Mouse (Mus musculus) brain, embryonic 14.5 days (tissue): ENCODE data around the gene Arhgap17. TPM values are rescaled to one million over a fixed set of nuclear protein-coding genes. Genes with fewer than 3 reads are reported as not detected.

Experiments
- DNase-seq: peaks from one replicate; pipeline ENCODE4 v3.0.0-alpha.2; 2011; ENCODE audit warnings: low read depth
- CTCF ChIP-seq: fragments of 200-500 bp; IDR thresholded peaks from 2 replicates; pipeline ENCODE4 v1.5.1; 2012; ENCODE audit warnings: inconsistent platforms, mild to moderate bottlenecking, moderate library complexity, borderline replicate concordance; ENCODE audit not compliant: insufficient read depth, insufficient read length; ENCODE audit errors: extremely low read depth
- POLR2A ChIP-seq: fragments of 200-500 bp; IDR thresholded peaks from 2 replicates; pipeline ENCODE4 v1.6.1; 2012; ENCODE audit warnings: mild to moderate bottlenecking, inconsistent platforms, borderline replicate concordance; ENCODE audit not compliant: poor library complexity, insufficient read depth, insufficient read length, severe bottlenecking; ENCODE audit errors: extremely low read depth
- polyA plus RNA-seq: library from polyadenylated mRNA; depleted of rRNA; stranded (reverse); fragments of >200 nt; gene quantifications from 2 replicates; pipeline ENCODE4 v1.2.3, GENCODE M21; 2012

Arhgap17 gene
- polyA plus RNA-seq, 1 experiment = 24.4 TPM

DNA sequence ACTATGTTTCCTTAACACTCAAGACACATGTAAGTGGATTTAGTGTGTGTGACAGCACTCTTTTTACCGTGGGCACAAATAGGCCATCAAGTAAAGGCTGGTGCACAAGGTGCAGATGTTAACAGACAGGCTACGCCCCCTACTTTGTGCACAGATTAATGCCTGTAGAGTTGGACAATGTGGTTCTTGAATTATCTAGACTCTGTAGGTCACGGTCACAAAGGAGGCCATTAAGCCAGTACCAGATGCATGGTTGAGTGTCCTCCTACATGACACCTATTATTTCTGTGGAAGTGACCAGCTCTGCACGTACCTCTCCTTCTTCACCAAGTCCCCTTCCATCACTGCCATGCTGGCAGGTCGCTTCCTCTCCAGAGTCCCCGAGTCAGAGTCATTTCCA, 73.6 kb downstream of the Arhgap17 start:
- no peak for TF ChIP-seq CTCF
- no peak for TF ChIP-seq POLR2A
- no peak for DNase-seq

DNA sequence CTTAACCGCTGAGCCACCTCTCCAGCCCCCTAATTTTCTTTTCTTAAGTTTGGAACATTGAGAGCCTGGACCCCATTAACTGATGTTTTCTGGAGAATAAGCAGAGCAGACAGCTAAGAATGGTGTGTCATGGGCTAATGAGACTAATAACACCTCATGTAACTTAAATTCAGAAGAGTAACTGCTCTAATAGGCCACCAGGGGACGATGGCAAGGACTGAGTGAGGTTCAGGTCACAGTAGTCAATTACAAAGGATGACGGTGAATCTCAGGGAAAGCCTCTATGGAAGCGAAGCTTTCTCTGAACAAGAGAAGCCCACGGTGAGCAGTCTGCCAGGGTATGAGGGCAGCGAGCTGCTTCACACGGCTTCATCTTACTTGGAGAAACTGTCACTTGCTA, 74.3 kb downstream of the Arhgap17 start:
- TF ChIP-seq CTCF = peak; percentile 18; the same call in 1 of the 2 replicates
- no peak for TF ChIP-seq POLR2A
- no peak for DNase-seq

DNA sequence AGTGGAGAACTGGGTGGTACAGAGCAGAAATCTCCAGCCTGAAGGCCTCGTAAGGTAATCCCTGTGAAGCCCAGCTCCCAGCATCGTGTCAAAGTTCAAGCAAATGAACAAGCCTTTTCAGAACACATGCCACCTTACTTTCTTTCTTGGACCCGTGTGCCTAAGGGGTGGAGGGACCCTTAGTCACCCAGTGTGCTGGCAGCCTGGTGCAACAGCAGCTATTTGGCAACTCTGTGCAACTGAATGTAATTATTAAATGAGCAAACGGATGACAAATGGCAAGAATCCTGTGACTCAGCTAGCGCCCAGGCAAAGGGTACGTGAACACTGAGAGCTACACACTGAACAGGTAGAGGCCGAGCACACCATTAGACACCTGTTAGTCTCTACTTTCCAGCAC, 75.8 kb downstream of the Arhgap17 start:
- TF ChIP-seq POLR2A = no peak
- no peak for TF ChIP-seq CTCF

DNA sequence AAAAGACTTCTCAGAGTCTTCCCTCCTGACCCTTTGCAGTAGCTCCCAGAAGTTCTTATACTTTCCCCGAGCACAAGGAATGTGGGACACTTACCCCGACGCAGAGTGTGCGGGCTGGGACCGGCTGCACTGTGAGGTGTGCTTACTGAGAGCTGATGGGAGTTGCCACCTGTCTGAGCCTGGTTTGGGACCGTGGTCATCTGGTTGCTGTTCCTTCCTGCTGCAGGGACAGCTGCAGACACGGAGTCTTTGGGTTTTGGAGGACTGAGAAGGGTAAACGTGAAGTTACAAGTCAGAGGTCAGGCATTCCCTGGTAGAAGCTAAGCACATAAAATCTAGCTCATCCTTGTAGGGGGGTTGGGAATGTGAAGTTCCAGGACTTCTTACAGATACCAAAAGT, 77.8 kb downstream of the Arhgap17 start:
- TF ChIP-seq POLR2A (no peak), CTCF (no peak)

More for the DNA sequence above, 75.8 kb downstream of the Arhgap17 start:
- DNase-seq = no peak

GRCm38 (mm10) chr7:123289176-123289575, 80.5 kb downstream of the Arhgap17 start:
- no peak for DNase-seq
- no peak for TF ChIP-seq CTCF
- no peak for TF ChIP-seq POLR2A

More for the DNA sequence above, 77.8 kb downstream of the Arhgap17 start:
- no peak for DNase-seq

DNA sequence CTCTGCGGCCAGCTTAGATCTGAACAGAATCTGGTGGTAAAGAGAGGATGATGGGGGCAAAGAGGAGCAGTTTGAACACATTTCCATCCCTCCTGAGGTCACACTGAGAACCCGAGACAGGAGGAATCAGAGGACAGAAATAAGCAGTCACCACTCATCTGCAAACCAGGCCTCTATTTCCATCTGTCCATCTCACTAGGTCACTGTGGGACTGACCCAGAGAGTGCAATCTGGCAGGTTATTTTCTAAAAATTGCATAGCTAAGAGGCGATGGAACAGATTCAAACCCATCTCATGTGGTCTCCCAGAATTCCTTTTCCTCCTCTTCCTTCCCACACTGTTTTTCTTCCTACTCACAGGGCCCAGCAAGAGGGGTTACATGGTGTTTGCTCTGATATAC, 81.8 kb downstream of the Arhgap17 start:
- TF ChIP-seq CTCF (no peak), POLR2A (no peak)
- DNase-seq = no peak

GRCm38 (mm10) chr7:123285896-123286295, 83.8 kb downstream of the Arhgap17 start:
- no peak for DNase-seq
- TF ChIP-seq CTCF (no peak), POLR2A (no peak)

GRCm38 (mm10) chr7:123283826-123284225, 85.9 kb downstream of the Arhgap17 start:
- TF ChIP-seq CTCF (no peak), POLR2A (no peak)
- peak; percentile 48 for DNase-seq

DNA sequence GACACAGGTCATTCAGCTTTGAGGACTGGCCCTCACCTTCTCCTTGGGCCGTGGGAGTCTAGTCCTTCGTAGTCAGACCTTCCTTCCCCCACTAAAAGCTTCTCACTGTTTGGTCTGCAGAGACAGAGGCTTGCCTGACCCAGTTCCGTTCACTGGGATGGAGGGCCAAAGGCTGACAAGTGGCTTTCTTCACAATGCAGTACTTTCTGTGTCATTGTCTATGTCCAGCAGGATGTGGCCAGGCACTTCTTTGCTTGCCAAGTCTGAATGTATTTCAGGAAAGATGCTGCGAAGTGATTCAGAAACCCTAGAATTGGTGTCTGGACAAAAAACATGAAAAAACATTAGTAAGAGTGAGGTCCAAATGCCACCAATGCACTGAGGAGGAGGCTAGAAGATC, 89.9 kb downstream of the Arhgap17 start:
- TF ChIP-seq POLR2A (no peak), CTCF (no peak)
- DNase-seq = no peak

GRCm38 (mm10) chr7:123276568-123276967, 93.1 kb downstream of the Arhgap17 start:
- TF ChIP-seq CTCF = no peak
- no peak for TF ChIP-seq POLR2A
- DNase-seq = no peak

DNA sequence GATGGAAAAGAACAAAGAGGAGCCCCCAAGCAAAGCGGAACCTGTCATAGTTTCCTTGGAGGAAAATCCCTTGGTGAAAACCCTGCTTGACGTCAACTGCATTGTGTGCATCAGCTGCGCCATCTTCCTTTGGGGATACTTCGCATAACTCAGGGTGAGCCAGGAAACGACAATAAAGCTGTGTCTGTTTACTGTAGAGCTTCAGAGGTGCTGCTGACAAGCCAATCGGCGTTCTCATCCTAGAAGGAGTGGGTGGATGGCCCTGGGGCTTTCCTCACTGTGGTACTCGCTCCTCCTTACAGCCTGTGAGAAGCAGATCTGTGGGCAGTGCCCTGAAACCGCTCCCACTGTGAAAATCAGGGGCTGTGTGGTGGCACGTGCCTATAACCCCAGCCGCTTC, 96.7 kb downstream of the Arhgap17 start:
- TF ChIP-seq CTCF (no peak), POLR2A (no peak)
- DNase-seq = peak; percentile 7

DNA sequence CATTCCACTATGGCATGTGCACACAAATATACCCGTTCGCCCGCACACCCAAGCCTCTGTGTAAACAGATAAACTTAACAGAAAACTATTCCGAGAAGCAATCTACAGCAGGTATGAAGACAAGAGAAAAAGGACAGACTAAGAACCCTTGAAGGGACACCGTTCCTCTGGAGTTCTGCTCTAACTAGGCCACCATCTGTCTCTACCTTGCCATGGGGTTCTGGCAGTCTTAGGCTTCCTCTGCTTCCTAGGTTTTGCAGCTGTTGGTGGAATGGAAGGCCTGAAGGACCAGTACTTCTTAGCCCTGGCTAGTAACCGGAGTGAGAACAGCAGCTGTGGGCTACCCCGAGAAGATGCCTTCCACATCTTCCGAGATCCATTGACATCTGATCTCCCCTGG, 111.6 kb downstream of the Arhgap17 start:
- TF ChIP-seq POLR2A (no peak), CTCF (no peak)
- DNase-seq = no peak

GRCm38 (mm10) chr7:123254196-123254970, 115.3 kb downstream of the Arhgap17 start:
- no peak for DNase-seq
- TF ChIP-seq CTCF = no peak
- no peak for TF ChIP-seq POLR2A
